Mouse (Mus musculus): ENCODE measurements around the gene Vps13d. TPM values are rescaled to one million over a fixed set of nuclear protein-coding genes. Genes with fewer than 3 reads are reported as not detected.

Vps13d gene
- 11.8 and 14.2 TPM in 2 replicates for polyA plus RNA-seq (2014; fragmentation: Nextera tagmentation; extraction: Ambion mirVana)

GRCm38 (mm10) chr4:145194559-145195162, at the start of gene Vps13d:
Vps13d (minus strand) TSS chr4:145195005.
- Histone ChIP-seq H3K9ac (ENCODE audit: low read length) (peak within 1 kb of the TSS; percentile 60), H3K4me2 (ENCODE audit: low read depth, severe bottlenecking) (peak within 1 kb of the TSS; percentile 96), H3K27ac (replicated peaks; ENCODE audit: low read depth, low read length) (no peak within 1 kb of the TSS), H3K36me3 (ENCODE audit: control insufficient read depth, insufficient read depth, low read length) (no peaks in the 10 kb centered on the region), H3K27me3 (ENCODE audit: control insufficient read depth, insufficient read depth, low read length) (no peaks in the 10 kb centered on the region), H3K4me3 (ENCODE audit: low read depth, low read length) (peak within 1 kb of the TSS; percentile 96), H3K4me1 (ENCODE audit: control insufficient read depth, insufficient read depth, low read length) (peaks cover 6% of the 10 kb centered on the region), H3K9me3 (ENCODE audit: control insufficient read depth, low read length) (no peaks in the 10 kb centered on the region)
- WGBS, result under 1% methylated on average over 53 of the region's 53 CpGs
- ATAC-seq (ENCODE audit: insufficient number of reproducible peaks, low FRiP score, low TSS enrichment, low read depth), result peak; percentile 86
- DNase-seq (ENCODE audit: low spot score), result peak; percentile 96

- 72% methylated on average over 1 of the region's 1 CpGs for WGBS
- H3K9me3 ChIP-seq (ENCODE audit: control insufficient read depth, low read length), result no peaks in the 10 kb centered on the region
- no peak for ATAC-seq (ENCODE audit: insufficient number of reproducible peaks, low FRiP score, low TSS enrichment, low read depth)
These were observed 48.0 kb upstream of the Vps13d start for GRCm38 (mm10) chr4:145242719-145243350.

GRCm38 (mm10) chr4:145240723-145241231, 46.0 kb upstream of the Vps13d start:
- Histone ChIP-seq H3K27ac (replicated peaks; ENCODE audit: low read depth, low read length) (no peak overlapping the region), H3K36me3 (ENCODE audit: control insufficient read depth, insufficient read depth, low read length) (no peaks in the 10 kb centered on the region), H3K4me3 (ENCODE audit: low read depth, low read length) (no peak overlapping the region), H3K27me3 (ENCODE audit: control insufficient read depth, insufficient read depth, low read length) (0 out of 2 replicates have a peak, but pooled peaks cover 2% of the 10 kb centered on the region), H3K4me1 (ENCODE audit: control insufficient read depth, insufficient read depth, low read length) (0 out of 2 replicates have a peak, but pooled peaks cover 2% of the 10 kb centered on the region), H3K9ac (ENCODE audit: low read length) (no peak overlapping the region), H3K9me3 (ENCODE audit: control insufficient read depth, low read length) (no peaks in the 10 kb centered on the region), H3K4me2 (ENCODE audit: low read depth, severe bottlenecking) (no peak overlapping the region)
- ATAC-seq (ENCODE audit: insufficient number of reproducible peaks, low FRiP score, low TSS enrichment, low read depth) (no peak), DNase-seq (ENCODE audit: low spot score) (no peak)
- 80% methylated on average over 4 of the region's 4 CpGs for WGBS

More at GRCm38 (mm10) chr4:145242719-145243350, 48.0 kb upstream of the Vps13d start:
- H3K9ac ChIP-seq (ENCODE audit: low read length), result no peak overlapping the region
- H3K36me3 ChIP-seq (ENCODE audit: control insufficient read depth, insufficient read depth, low read length), result no peaks in the 10 kb centered on the region
- no peak overlapping the region for H3K4me3 ChIP-seq (ENCODE audit: low read depth, low read length)
- DNase-seq (ENCODE audit: low spot score), result no peak
- H3K27ac ChIP-seq (replicated peaks; ENCODE audit: low read depth, low read length), result no peak overlapping the region
- 0 out of 2 replicates have a peak, but pooled peaks cover 7% of the 10 kb centered on the region for H3K4me1 ChIP-seq (ENCODE audit: control insufficient read depth, insufficient read depth, low read length)
- H3K4me2 ChIP-seq (ENCODE audit: low read depth, severe bottlenecking), result no peak overlapping the region
- H3K27me3 ChIP-seq (ENCODE audit: control insufficient read depth, insufficient read depth, low read length), result peaks cover 9% of the 10 kb centered on the region

GRCm38 (mm10) chr4:145239049-145239830, 44.4 kb upstream of the Vps13d start:
- H3K4me3 ChIP-seq (ENCODE audit: low read depth, low read length), result no peak overlapping the region
- WGBS, result 32% methylated on average over 4 of the region's 4 CpGs
- H3K4me2 ChIP-seq (ENCODE audit: low read depth, severe bottlenecking), result no peak overlapping the region
- H3K36me3 ChIP-seq (ENCODE audit: control insufficient read depth, insufficient read depth, low read length), result no peaks in the 10 kb centered on the region
- H3K4me1 ChIP-seq (ENCODE audit: control insufficient read depth, insufficient read depth, low read length), result 0 out of 2 replicates have a peak, but pooled peaks cover 2% of the 10 kb centered on the region
- H3K9me3 ChIP-seq (ENCODE audit: control insufficient read depth, low read length), result no peaks in the 10 kb centered on the region
- peak; percentile 34 for DNase-seq (ENCODE audit: low spot score)
- ATAC-seq (ENCODE audit: insufficient number of reproducible peaks, low FRiP score, low TSS enrichment, low read depth), result peak; percentile 56; the same call in 1 of the 2 replicates
- peak overlapping the region; percentile 21; the same call in 1 of the 2 replicates for H3K27ac ChIP-seq (replicated peaks; ENCODE audit: low read depth, low read length)
- H3K27me3 ChIP-seq (ENCODE audit: control insufficient read depth, insufficient read depth, low read length), result no peaks in the 10 kb centered on the region
- no peak overlapping the region for H3K9ac ChIP-seq (ENCODE audit: low read length)

- Histone ChIP-seq H3K9me3 (ENCODE audit: control insufficient read depth, low read length) (no peaks in the 10 kb centered on the region), H3K9ac (ENCODE audit: low read length) (no peak overlapping the region), H3K36me3 (ENCODE audit: control insufficient read depth, insufficient read depth, low read length) (no peaks in the 10 kb centered on the region), H3K4me1 (ENCODE audit: control insufficient read depth, insufficient read depth, low read length) (0 out of 2 replicates have a peak, but pooled peaks cover 2% of the 10 kb centered on the region), H3K27me3 (ENCODE audit: control insufficient read depth, insufficient read depth, low read length) (no peaks in the 10 kb centered on the region), H3K4me2 (ENCODE audit: low read depth, severe bottlenecking) (no peak overlapping the region), H3K27ac (replicated peaks; ENCODE audit: low read depth, low read length) (no peak overlapping the region), H3K4me3 (ENCODE audit: low read depth, low read length) (no peak overlapping the region)
- ATAC-seq (ENCODE audit: insufficient number of reproducible peaks, low FRiP score, low TSS enrichment, low read depth), result no peak
- WGBS, result 92% methylated on average over 7 of the region's 7 CpGs
- DNase-seq (ENCODE audit: low spot score), result no peak
These were observed 41.2 kb upstream of the Vps13d start for GRCm38 (mm10) chr4:145236027-145236426.

- WGBS, result 68% methylated on average over 3 of the region's 3 CpGs
- ATAC-seq (ENCODE audit: insufficient number of reproducible peaks, low FRiP score, low TSS enrichment, low read depth) (no peak), DNase-seq (ENCODE audit: low spot score) (no peak)
- no peak overlapping the region for H3K27ac ChIP-seq (replicated peaks; ENCODE audit: low read depth, low read length)
- no peaks in the 10 kb centered on the region for H3K27me3 ChIP-seq (ENCODE audit: control insufficient read depth, insufficient read depth, low read length)
- no peak overlapping the region for H3K9ac ChIP-seq (ENCODE audit: low read length)
- H3K4me1 ChIP-seq (ENCODE audit: control insufficient read depth, insufficient read depth, low read length), result no peaks in the 10 kb centered on the region
- no peak overlapping the region for H3K4me2 ChIP-seq (ENCODE audit: low read depth, severe bottlenecking)
- no peak overlapping the region for H3K4me3 ChIP-seq (ENCODE audit: low read depth, low read length)
- H3K9me3 ChIP-seq (ENCODE audit: control insufficient read depth, low read length), result no peaks in the 10 kb centered on the region
- no peaks in the 10 kb centered on the region for H3K36me3 ChIP-seq (ENCODE audit: control insufficient read depth, insufficient read depth, low read length)
These were observed 38.9 kb upstream of the Vps13d start for GRCm38 (mm10) chr4:145233487-145234228.

- Histone ChIP-seq H3K4me3 (ENCODE audit: low read depth, low read length) (no peak overlapping the region), H3K9me3 (ENCODE audit: control insufficient read depth, low read length) (no peaks in the 10 kb centered on the region), H3K27ac (replicated peaks; ENCODE audit: low read depth, low read length) (no peak overlapping the region), H3K4me1 (ENCODE audit: control insufficient read depth, insufficient read depth, low read length) (no peaks in the 10 kb centered on the region), H3K4me2 (ENCODE audit: low read depth, severe bottlenecking) (no peak overlapping the region), H3K36me3 (ENCODE audit: control insufficient read depth, insufficient read depth, low read length) (no peaks in the 10 kb centered on the region), H3K9ac (ENCODE audit: low read length) (no peak overlapping the region), H3K27me3 (ENCODE audit: control insufficient read depth, insufficient read depth, low read length) (no peaks in the 10 kb centered on the region)
- DNase-seq (ENCODE audit: low spot score) (no peak), ATAC-seq (ENCODE audit: insufficient number of reproducible peaks, low FRiP score, low TSS enrichment, low read depth) (no peak)
- WGBS, result 91% methylated on average over 5 of the region's 5 CpGs
These were observed 36.9 kb upstream of the Vps13d start for GRCm38 (mm10) chr4:145231732-145232131.
